Mouse (Mus musculus) C2C12 (cell line): ENCODE results near the gene Ncor1.

ENCODE experiments used
- CTCF ChIP-seq: IDR thresholded peaks from one replicate; pipeline ENCODE4 v1.5.1; 2011; ENCODE audit not compliant: control insufficient read depth, insufficient read depth, insufficient read length
- MAX ChIP-seq: IDR thresholded peaks from one replicate; pipeline ENCODE4 v1.6.1; 2011; ENCODE audit warnings: mild to moderate bottlenecking, control low read depth
- USF1 ChIP-seq: IDR thresholded peaks from one replicate; pipeline ENCODE4 v1.6.1; 2011; ENCODE audit warnings: low read depth, mild to moderate bottlenecking, control low read depth, moderate library complexity

DNA sequence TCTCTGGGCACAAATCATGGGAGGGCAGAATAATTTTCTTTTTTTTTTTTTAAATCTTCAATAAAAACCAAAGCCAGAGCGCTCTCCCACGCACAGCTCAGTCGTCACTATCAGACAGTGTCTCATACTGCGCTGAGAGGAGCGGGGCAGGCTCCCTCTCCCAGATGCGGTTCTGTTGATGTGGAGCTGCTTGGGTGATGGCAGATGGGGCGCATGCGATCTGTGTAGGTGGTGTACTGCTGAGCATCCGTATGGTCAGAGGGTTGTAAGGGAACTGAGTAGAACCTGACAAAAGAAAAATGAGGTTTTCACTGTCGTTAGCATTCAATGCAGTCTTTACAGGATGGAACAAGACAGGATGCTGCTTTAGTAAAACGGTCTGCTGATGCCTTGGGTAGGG, 140.6 kb downstream of the Ncor1 start:
- no peak for TF ChIP-seq CTCF
- no peak for TF ChIP-seq MAX
- no peak for TF ChIP-seq USF1
